Mouse (Mus musculus) neural tube, embryonic 15.5 days (tissue): Measurements from ENCODE around the gene Wdr60. TPM values are rescaled to one million over a fixed set of nuclear protein-coding genes. Genes with fewer than 3 reads are reported as not detected.

Experiments used
- ATAC-seq: fragments of 200-750 bp; cut with Nextera tagmentation; 2 replicates; pipeline ENCODE4 v1.8.0; 2017; ENCODE audit warnings: mild to moderate bottlenecking, moderate TSS enrichment, moderate library complexity; ENCODE audit not compliant: low FRiP score
- H3K27ac ChIP-seq: fragments of 300-500 bp; sonication (generic); replicated peaks from 2 replicates; pipeline ENCODE4 v1.5.1; 2015; ENCODE audit warnings: mild to moderate bottlenecking, inconsistent platforms
- H3K27me3 ChIP-seq: fragments of 300-500 bp; sonication (generic); replicated peaks from 2 replicates; pipeline ENCODE4 v1.6.1; 2015; ENCODE audit warnings: inconsistent platforms
- H3K36me3 ChIP-seq: fragments of 300-500 bp; sonication (generic); 2 replicates; pipeline ENCODE4 v1.6.1; 2015; ENCODE audit warnings: inconsistent platforms
- H3K4me1 ChIP-seq: fragments of 300-500 bp; sonication (generic); 2 replicates; pipeline ENCODE4 v1.6.1; 2015; ENCODE audit warnings: inconsistent platforms
- H3K4me2 ChIP-seq: fragments of 300-500 bp; sonication (generic); 2 replicates; pipeline ENCODE4 v1.6.1; 2015; ENCODE audit warnings: inconsistent platforms, mild to moderate bottlenecking, moderate library complexity
- H3K4me3 ChIP-seq: fragments of 300-500 bp; sonication (generic); replicated peaks from 2 replicates; pipeline ENCODE4 v1.5.1; 2015; ENCODE audit warnings: mild to moderate bottlenecking, inconsistent platforms
- H3K9ac ChIP-seq: fragments of 300-500 bp; sonication (generic); replicated peaks from 2 replicates; pipeline ENCODE4 v1.6.1; 2015; ENCODE audit warnings: mild to moderate bottlenecking, inconsistent platforms
- H3K9me3 ChIP-seq: fragments of 300-500 bp; sonication (generic); replicated peaks from 2 replicates; pipeline ENCODE4 v1.6.1; 2016; ENCODE audit warnings: inconsistent platforms
- WGBS: fragments of 180-500 bp; shearing (Covaris S2); methylation state at CpG from one replicate; pipeline ENCODE4 v1.1.7; 2015; ENCODE audit warnings: mixed read lengths; 5-methylcytosine and 5-hydroxymethylcytosine counted together
- polyA plus RNA-seq: library from polyadenylated mRNA; unstranded; fragments of >200 nt; fragmentation: Nextera tagmentation; extraction: Ambion mirVana; gene quantifications from 2 replicates; pipeline ENCODE4 v1.2.1, GENCODE M21; 2015

Gene Wdr60
- polyA plus RNA-seq, 1 experiment from 2014 or later = 22.1 TPM

DNA sequence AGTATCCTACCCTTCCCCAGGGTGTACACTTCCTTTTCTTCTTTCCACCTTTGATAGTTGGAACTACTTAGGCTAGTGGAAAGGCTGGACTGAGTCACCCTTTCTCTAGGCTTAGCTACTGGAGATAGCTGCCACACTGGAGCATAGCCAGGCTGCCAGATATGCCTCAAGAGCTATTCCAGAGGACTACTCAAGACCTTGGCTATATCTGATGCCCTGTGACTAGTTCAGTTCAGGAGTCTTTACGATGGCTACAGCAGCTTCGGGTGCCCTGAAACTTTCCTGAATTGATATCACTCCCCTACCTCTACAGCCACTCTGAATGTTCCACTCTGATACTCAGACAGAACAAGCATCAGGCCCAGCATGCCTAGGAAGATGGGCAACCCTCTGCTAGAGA, 1.9 kb upstream of the Wdr60 start:
- no peak for ATAC-seq
- Histone ChIP-seq H3K9me3 (no peaks in the 10 kb centered on the region), H3K27ac (no peak overlapping the region), H3K36me3 (no peaks in the 10 kb centered on the region), H3K4me1 (peaks cover 3% of the 10 kb centered on the region; the same call in 1 of the 2 replicates), H3K27me3 (no peaks in the 10 kb centered on the region), H3K9ac (no peak overlapping the region), H3K4me2 (no peak overlapping the region), H3K4me3 (no peak overlapping the region)
- 95% methylated on average over 2 of the region's 2 CpGs for WGBS

DNA sequence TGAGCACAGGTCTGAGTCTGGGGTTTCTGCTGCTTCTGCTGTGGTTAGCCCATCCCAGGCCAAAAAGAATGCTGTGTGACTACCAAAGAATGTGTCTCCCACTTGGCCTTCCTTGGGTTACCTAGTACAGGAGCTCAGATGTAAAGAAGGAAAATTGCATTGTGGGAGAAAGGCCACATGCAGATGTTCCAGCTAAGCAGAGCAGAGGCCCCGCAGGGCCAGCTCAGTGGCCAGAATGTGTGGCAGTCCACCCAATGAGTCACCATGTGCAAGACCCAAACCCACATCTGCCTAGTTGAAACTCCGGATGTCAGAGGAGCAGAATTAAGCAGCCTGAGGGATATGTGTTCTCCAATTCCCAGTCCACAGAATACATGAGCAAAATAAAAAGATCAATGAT, 4.5 kb downstream of the Wdr60 start:
- 91% methylated on average over 2 of the region's 2 CpGs for WGBS
- H3K4me3 ChIP-seq = no peak overlapping the region
- H3K4me2 ChIP-seq = no peak overlapping the region
- H3K36me3 ChIP-seq = peaks cover 21% of the 10 kb centered on the region; the same call in 1 of the 2 replicates
- no peaks in the 10 kb centered on the region for H3K9me3 ChIP-seq
- no peak overlapping the region for H3K27ac ChIP-seq
- H3K9ac ChIP-seq = no peak overlapping the region
- H3K4me1 ChIP-seq = peaks cover 3% of the 10 kb centered on the region; the same call in 1 of the 2 replicates
- ATAC-seq = no peak
- no peaks in the 10 kb centered on the region for H3K27me3 ChIP-seq

DNA sequence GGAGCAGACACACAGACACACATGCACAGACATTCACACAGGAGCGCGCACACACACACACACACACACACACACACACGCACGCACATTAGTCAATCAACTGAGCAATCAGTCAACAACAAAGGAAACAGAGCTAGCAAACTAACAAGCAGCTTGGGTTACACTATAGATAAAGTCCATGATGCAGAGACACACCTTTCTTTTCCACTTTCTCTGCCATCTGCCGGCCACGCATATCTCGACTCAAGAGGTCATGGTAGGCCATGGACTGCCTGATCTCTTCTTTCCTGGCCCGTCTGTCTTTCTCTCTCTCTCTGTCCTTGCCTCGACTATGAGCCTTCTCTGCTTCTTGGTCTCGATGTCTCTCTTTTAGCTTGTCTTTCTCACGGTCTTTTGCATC, 7.2 kb downstream of the Wdr60 start:
- H3K4me2 ChIP-seq = no peak overlapping the region
- no peak overlapping the region for H3K27ac ChIP-seq
- no peak for ATAC-seq
- 93% methylated on average over 11 of the region's 11 CpGs for WGBS
- H3K4me1 ChIP-seq = no peaks in the 10 kb centered on the region
- H3K27me3 ChIP-seq = no peaks in the 10 kb centered on the region
- H3K9ac ChIP-seq = no peak overlapping the region
- peaks cover 27% of the 10 kb centered on the region for H3K36me3 ChIP-seq
- no peak overlapping the region for H3K4me3 ChIP-seq
- no peaks in the 10 kb centered on the region for H3K9me3 ChIP-seq

DNA sequence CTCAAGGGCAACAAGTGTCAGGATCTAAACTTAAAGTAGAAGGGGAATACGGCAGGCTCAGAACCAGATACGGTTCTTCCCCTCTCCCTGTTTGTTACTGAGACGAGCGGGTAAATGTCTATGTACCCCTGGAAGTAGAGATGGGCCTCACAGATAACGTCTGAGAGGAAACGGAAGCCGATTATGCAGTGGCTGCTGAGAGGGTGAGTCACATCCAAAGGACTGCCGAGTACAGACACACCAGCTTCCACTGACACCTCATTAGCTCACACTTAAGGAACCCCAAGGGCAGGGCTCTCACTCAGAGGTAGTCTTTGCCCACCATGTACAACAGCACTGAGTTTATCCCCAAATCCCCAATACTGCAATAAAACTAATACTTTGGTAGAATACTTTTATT, 8.2 kb downstream of the Wdr60 start:
- Histone ChIP-seq H3K9ac (no peak overlapping the region), H3K27me3 (no peaks in the 10 kb centered on the region), H3K36me3 (peaks cover 27% of the 10 kb centered on the region), H3K4me1 (no peaks in the 10 kb centered on the region), H3K4me2 (no peak overlapping the region), H3K9me3 (no peaks in the 10 kb centered on the region), H3K4me3 (no peak overlapping the region), H3K27ac (no peak overlapping the region)
- ATAC-seq = no peak
- 90% methylated on average over 8 of the region's 8 CpGs for WGBS

DNA sequence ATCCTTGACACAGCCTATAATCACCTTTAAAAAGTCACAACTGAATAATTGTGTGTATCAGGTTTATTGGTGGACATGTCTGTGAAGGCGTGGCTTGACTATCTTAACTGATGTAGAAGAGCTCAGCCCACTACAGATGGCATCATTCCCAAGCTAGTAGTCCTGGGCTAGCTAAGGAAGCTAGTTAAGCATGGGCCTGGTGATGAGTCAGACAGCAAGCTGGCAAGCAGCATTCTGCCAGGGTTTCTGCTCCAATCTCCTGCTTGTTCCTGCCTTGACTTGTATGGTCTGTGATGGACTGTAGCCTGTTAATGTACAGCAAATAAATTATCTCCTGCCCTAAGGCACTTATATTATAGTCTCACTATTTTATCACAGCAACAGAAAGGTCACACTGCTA, 18.2 kb downstream of the Wdr60 start:
- H3K36me3 ChIP-seq = peaks cover 55% of the 10 kb centered on the region
- ATAC-seq = no peak
- WGBS = 85% methylated on average over 1 of the region's 1 CpGs
- H3K27ac ChIP-seq = no peak overlapping the region
- no peak overlapping the region for H3K4me2 ChIP-seq
- no peaks in the 10 kb centered on the region for H3K9me3 ChIP-seq
- no peak overlapping the region for H3K9ac ChIP-seq
- H3K4me3 ChIP-seq = no peak overlapping the region
- no peaks in the 10 kb centered on the region for H3K4me1 ChIP-seq
- no peaks in the 10 kb centered on the region for H3K27me3 ChIP-seq

DNA sequence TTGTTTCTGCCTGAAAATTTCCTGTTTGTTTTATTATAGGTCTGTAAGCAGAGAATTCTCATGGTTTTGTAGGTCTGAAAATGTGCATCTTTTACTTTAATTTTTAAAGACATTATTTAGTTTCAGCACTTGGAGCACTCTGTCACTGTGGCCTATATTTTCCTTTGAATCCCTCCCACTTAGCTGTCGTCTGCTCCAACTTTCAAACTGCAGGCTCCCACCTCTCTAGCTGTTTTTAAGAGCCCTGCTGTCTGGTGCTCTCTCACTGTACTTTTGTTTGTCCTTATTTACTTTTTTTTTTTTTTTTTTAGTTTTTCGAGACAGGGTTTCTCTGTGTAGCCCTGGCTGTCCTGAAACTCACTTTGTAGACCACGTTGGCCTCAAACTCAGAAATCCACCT, 24.0 kb downstream of the Wdr60 start:
- 81% methylated on average over 3 of the region's 3 CpGs for WGBS
- H3K27ac ChIP-seq = no peak overlapping the region
- H3K36me3 ChIP-seq = peaks cover 28% of the 10 kb centered on the region
- no peaks in the 10 kb centered on the region for H3K27me3 ChIP-seq
- no peaks in the 10 kb centered on the region for H3K4me1 ChIP-seq
- no peaks in the 10 kb centered on the region for H3K9me3 ChIP-seq
- ATAC-seq = no peak
- H3K4me2 ChIP-seq = no peak overlapping the region
- no peak overlapping the region for H3K4me3 ChIP-seq
- no peak overlapping the region for H3K9ac ChIP-seq

DNA sequence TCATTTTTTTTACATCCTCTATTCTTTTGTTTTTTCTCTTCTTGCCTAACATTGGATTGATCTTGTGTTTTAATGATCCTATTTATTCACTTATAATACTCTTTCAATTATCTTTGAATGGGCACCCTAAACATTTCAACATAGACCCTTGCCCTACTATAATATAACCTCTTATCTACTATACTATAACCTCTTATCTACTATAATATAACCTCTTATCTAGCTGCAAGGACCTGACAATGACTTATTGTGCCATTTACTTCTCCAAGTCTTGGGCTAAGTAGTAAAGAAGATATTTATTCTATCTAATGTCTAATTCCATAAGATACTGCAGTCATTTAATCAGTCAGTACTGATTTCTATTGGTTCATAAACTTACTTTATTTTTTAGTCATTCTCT, 24.5 kb downstream of the Wdr60 start:
- Histone ChIP-seq H3K27me3 (no peaks in the 10 kb centered on the region), H3K9ac (no peak overlapping the region)

DNA sequence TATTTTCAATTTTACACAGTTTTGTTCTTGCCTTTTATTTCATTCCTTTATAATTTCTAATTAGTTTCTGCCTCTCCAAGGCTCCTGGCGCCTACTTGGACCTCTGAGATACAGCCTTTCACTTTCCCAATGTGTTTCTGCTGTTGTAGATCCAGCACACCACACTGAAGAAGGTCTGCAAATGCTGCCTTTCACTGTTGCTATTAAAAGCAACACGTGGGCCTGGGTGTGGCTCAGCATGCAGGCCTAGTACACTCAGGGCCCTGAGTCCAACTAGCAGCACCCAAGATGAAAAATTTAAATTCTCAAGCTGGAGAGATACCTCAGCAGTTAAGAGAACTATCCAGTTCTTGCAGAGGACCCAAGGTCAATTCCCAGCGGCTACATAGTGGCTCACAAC, 26.2 kb downstream of the Wdr60 start:
- Histone ChIP-seq H3K4me1 (no peaks in the 10 kb centered on the region), H3K27ac (no peak overlapping the region), H3K27me3 (no peaks in the 10 kb centered on the region), H3K9ac (no peak overlapping the region), H3K9me3 (no peaks in the 10 kb centered on the region), H3K4me2 (no peak overlapping the region), H3K36me3 (peaks cover 23% of the 10 kb centered on the region), H3K4me3 (no peak overlapping the region)
- 87% methylated on average over 3 of the region's 3 CpGs for WGBS
- ATAC-seq = no peak

More for the DNA sequence above, 24.5 kb downstream of the Wdr60 start:
- ATAC-seq = no peak
- Histone ChIP-seq H3K36me3 (peaks cover 25% of the 10 kb centered on the region), H3K4me3 (no peak overlapping the region), H3K4me2 (no peak overlapping the region), H3K9me3 (no peaks in the 10 kb centered on the region), H3K4me1 (no peaks in the 10 kb centered on the region), H3K27ac (no peak overlapping the region)

DNA sequence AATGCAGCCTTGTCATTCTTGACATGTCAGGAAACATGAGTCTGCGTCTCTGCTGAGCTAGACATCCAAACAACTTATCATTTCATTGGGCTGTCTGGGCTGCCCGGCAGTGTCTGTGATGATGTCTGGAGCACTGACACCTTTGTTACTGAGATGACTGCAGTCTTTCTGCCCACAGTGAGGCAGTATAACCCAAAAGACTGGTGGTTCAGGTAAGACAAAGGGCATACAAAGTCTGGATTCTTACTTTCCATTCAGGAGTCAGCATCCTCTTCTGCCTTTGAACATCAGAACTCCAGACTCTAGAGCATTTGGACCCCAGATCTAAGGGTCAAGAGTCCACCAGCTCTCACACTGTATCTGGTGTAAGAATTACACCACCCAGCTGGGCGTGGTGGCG, 27.5 kb downstream of the Wdr60 start:
- no peak overlapping the region for H3K4me3 ChIP-seq
- no peaks in the 10 kb centered on the region for H3K9me3 ChIP-seq
- 85% methylated on average over 4 of the region's 4 CpGs for WGBS
- no peak overlapping the region for H3K9ac ChIP-seq
- H3K4me2 ChIP-seq = no peak overlapping the region
- H3K27ac ChIP-seq = no peak overlapping the region
- no peaks in the 10 kb centered on the region for H3K4me1 ChIP-seq
- H3K36me3 ChIP-seq = peaks cover 15% of the 10 kb centered on the region; the same call in 1 of the 2 replicates
- no peak for ATAC-seq
- H3K27me3 ChIP-seq = no peaks in the 10 kb centered on the region

DNA sequence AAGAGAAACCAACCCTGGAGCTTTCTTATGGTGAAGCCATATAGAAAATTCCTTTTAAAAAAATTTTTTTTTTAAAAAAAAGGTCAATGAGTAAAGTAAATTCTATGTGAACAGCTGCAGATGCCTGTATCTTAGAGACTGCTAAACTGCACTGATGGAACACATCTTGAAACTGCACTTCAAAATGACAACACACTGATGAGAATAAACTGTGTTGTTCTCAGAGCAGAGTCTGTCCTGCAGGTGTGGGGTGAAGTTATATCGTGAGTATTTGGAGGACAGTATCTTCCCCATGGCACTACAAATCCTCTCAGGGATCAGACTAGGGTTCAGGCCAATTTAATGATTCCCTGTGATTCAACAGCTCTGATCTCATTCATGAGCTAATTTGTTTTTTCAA, 30.8 kb downstream of the Wdr60 start:
- Histone ChIP-seq H3K27ac (no peak overlapping the region), H3K27me3 (no peaks in the 10 kb centered on the region), H3K36me3 (peaks cover 27% of the 10 kb centered on the region), H3K4me3 (no peak overlapping the region), H3K4me2 (no peak overlapping the region), H3K4me1 (no peaks in the 10 kb centered on the region), H3K9ac (no peak overlapping the region), H3K9me3 (no peaks in the 10 kb centered on the region)
- no peak for ATAC-seq
- 88% methylated on average over 1 of the region's 1 CpGs for WGBS

DNA sequence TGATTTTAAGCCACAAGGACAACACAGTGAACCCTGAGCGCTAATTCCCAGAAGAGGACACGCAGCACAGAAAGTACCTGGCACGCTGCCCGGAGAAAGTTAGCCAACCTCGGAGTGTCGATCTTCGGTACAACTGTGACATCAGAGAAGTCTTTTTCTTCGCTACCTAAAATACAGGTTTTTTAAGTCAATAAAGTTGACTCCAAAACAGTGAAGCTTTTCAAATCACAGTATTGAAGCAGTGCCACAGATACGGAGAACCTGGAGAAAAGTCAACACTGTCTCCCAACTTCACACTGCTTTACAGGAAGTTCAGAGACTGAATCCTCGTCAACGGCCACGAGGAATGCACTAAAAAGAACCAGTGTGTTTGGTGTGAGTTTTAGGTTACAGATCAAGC, 31.2 kb downstream of the Wdr60 start:
- 76% methylated on average over 12 of the region's 12 CpGs for WGBS
- H3K27me3 ChIP-seq = no peaks in the 10 kb centered on the region
- no peak overlapping the region for H3K4me3 ChIP-seq
- ATAC-seq = no peak
- no peak overlapping the region for H3K9ac ChIP-seq
- peaks cover 30% of the 10 kb centered on the region for H3K36me3 ChIP-seq
- no peak overlapping the region for H3K4me2 ChIP-seq
- H3K4me1 ChIP-seq = no peaks in the 10 kb centered on the region
- H3K27ac ChIP-seq = no peak overlapping the region
- no peaks in the 10 kb centered on the region for H3K9me3 ChIP-seq

DNA sequence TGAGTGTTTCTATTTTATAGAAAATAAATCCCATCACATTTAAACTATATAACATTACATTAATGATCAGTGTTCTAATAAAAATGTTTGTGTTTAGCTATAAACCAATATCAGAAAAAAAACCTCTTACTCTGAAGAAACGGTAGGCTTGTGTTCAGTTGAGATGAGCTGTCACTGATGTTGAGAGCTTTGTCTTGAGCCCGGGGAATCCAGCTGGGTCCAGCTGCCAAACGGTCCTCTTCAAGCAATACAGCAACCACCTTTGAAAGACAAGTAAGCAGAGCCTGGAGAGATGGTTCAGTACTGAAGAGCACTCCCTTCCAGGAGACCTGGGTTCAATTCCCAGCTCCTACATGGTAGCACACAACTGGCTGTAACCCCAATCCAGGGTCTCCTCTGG, 33.4 kb downstream of the Wdr60 start:
- Histone ChIP-seq H3K36me3 (peaks cover 51% of the 10 kb centered on the region), H3K9me3 (no peaks in the 10 kb centered on the region), H3K4me3 (no peak overlapping the region), H3K4me1 (no peaks in the 10 kb centered on the region), H3K27ac (no peak overlapping the region), H3K4me2 (no peak overlapping the region), H3K9ac (no peak overlapping the region), H3K27me3 (no peaks in the 10 kb centered on the region)
- no peak for ATAC-seq
- 85% methylated on average over 3 of the region's 3 CpGs for WGBS
